Mouse (Mus musculus): ENCODE results near the gene Ttll11.

DNA sequence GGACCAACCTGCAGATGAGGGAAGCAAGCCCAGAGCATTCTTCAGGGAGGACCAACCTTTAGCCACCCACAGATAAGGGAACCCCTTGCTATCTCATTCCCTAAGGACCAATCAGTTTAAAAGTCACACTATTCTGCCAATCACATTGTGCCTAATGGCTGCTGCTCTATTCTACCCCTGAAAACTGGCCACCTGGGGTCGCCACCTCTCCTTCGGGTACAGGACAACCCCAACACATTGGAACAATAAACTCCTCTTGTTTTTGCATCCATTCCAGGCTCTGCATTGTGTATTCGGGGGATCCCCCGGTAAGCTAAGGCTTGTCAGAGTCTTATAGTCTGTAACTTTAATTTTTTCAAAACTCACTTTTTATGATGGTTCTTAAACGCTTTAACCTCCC, 218.3 kb downstream of the Ttll11 start:
- TF ChIP-seq ZC3H11A (IDR thresholded peaks at IDR 0.05; ENCODE audit: borderline replicate concordance, low read depth, low read length) (no peak), ZNF384 (IDR thresholded peaks at IDR 0.05; ENCODE audit: low read depth, low read length) (no peak)
